Mouse (Mus musculus): ENCODE results near the gene Rnf6.
A peak's percentile ranks its signal among the peaks of the same experiment; 100 is the strongest.
"Not testable (repeated sequence)": the region's sequence is repeated elsewhere in the genome, so short reads cannot be mapped to it uniquely, and the experiment has no call there.

Gene Rnf6

GRCm38 (mm10) chr5:146229869-146230650, 8.7 kb upstream of the Rnf6 start:
- DNase-seq = no peak

- no peak for DNase-seq
Measured at GRCm38 (mm10) chr5:146227496-146227895, 6.1 kb upstream of the Rnf6 start.

- DNase-seq = no peak
Measured at GRCm38 (mm10) chr5:146223786-146224185, 2.4 kb upstream of the Rnf6 start.

- DNase-seq = no peak
Measured at GRCm38 (mm10) chr5:146221722-146222121, 367 bp upstream of the Rnf6 start.

DNA sequence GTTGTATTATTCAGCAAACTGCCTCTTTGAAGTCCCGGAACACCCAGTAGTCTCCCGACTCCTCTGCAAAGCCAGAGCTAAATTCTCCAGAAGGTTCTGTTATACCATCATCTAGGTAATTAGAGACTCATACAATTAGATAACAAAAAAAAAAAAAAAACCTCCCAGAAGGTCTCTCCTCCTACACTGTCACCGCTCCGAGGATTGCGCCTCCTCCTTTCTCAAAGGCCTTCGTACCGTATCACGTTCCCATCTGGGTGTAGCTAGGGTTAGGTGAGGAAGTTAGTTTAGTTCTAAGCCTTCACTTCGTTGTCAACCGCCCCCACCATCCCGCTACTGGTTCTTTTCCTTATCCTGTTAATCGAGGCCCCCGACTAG, 865 bp downstream of the Rnf6 start:
- DNase-seq = no peak

DNA sequence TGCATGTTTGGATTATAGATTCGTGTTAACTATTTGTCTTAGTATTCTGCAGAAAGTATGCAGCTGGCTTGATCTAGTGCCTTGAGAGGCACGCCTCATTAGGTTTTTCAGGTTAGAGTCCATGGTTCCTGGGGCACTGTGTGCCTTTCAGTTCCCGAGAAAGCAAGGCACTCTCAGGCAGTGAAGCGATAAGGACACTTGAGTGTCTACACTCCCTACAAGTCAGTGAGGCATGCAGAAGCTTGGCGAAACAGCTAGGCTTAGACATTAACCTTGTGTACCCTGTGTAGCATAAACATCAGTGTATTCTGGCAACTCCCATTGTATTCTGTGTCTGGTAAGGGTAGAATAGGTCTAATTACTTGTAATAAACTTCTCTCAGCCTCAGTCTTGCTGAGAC, 15.8 kb downstream of the Rnf6 start:
- no peak for DNase-seq

- no peak for DNase-seq
Measured at GRCm38 (mm10) chr5:146203921-146204320, 17.4 kb downstream of the Rnf6 start.

DNA sequence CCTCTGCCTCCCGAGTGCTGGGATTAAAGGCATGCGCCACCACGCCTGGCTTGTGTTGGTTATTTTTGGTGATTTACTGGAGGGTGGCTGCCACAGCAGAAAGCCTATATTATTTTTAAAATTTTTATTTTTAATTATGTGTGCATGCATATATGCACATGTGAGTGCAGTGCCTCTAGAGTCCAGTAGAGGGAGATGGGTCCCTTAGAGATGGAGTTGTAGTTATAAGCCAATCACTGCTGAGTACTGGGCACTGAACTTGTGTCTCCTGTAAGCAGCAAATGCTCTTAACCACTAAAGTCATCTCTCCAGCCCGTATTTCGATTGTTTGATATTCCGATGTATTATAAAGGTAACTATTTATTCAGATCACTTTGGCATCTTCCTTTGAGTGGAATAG, 20.8 kb downstream of the Rnf6 start:
- no peak for DNase-seq

- DNase-seq = no peak
Measured at GRCm38 (mm10) chr5:146199540-146199939, 21.8 kb downstream of the Rnf6 start.

GRCm38 (mm10) chr5:146199073-146199472, 22.3 kb downstream of the Rnf6 start:
- DNase-seq = no peak

DNA sequence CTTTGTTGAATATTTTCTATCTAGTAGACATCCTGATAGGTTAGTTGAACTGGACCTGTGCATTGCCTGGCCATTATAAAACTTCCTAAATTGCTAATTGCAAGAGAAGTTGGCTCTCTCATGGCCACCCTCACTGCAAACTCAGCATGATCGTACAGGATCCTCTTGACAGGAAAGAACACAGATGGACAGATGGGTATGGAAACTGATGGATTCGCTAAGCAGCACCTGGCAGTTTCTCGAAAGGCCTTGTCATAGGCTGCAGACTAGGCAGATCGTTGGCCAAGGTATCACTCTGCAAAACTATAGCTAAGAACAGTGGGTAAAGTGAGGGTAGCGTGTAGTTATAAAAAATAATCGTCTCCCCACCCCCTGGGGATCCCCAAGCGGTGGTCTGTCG, 28.0 kb downstream of the Rnf6 start:
- DNase-seq = no peak

DNA sequence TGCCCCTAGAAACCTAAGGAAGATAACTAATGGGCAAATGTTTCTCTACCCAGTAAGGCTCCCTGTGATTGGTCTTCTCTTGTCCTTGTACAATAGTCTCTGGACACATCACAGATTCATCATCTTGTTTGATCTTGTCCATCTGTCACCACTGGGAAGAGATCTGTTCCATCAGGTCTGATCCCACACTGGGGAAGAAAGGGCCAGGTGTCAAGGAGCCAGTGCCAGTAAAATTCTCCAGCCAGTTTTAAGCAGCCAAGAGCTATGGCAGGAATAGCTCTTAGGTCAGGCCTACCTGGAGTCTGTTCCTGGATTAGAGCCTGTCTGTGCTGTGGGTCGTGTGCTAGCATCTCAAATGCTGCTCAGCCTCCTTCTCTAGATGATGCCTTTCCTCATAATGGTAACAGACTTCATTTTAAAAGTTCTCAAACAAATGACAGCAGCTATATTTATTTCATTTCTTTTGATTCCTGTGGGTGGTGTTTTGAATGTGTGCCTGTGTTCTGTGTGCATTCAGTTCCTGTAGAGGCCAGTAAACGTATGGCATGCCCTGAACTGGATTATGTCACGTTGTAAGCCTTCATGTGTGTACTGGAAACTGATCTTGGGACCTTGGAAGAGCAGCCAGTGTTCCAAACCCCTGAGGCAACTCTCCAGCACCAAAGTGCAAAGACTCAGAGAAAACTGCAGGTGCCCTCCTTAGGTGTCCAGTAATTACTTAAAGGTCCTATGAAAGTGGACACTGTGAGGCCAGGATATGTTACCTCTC, 30.7 kb downstream of the Rnf6 start:
- no peak for DNase-seq

- DNase-seq = no peak
Measured at GRCm38 (mm10) chr5:146190093-146190492, 31.3 kb downstream of the Rnf6 start.

- no peak for DNase-seq
Measured at GRCm38 (mm10) chr5:146188712-146189111, 32.6 kb downstream of the Rnf6 start.

GRCm38 (mm10) chr5:146188144-146188543, 33.2 kb downstream of the Rnf6 start:
- DNase-seq = no peak

GRCm38 (mm10) chr5:146187441-146187840, 33.9 kb downstream of the Rnf6 start:
- peak; percentile 23 for DNase-seq

DNA sequence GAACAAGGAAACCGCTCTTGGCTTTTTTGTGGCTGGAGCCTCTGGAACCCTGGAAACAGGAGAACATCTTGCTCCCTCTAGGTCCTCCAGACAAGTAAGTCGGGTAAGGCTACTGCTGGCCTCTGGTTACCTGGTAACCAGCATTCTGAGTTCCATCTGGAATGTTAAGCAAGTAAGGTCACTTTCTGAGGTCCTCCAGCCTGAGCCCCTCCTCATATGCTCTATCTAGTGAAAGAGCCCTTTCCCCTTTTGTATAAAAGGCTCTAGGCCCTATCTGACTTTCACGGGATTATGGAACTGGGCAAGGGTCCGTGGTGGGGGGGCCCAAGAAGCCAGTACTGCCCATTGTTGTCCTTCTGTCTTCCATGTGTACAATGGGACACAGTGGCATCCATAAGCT, 36.2 kb downstream of the Rnf6 start, which contains the start of gene 1700001J03Rik:
Gene 1700001J03Rik (minus strand): TSS at position 101 of the 400 bp plus-strand sequence.
- not testable (repeated sequence) for DNase-seq

GRCm38 (mm10) chr5:146172744-146173143, 48.6 kb downstream of the Rnf6 start:
- not testable (repeated sequence) for DNase-seq

DNA sequence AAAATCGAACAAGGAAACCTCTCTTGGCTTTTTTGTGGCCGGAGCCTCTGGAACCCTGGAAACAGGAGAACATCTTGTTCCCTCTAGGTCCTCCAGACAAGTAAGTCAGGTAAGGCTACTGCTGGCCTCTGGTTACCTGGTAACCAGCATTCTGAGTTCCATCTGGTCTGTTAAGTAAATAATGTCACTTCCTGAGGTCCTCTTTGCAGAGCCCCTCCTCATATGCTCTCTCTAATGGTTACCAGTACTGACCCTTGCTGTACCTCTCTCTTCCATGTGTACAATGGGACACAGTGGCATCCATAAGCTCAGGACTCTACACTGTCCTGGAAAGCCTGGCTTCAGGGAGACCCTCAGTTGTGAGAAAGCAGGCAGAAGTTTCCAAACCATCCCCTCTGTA, 50.7 kb downstream of the Rnf6 start, which contains the start of gene Gm6309:
Gene Gm6309 (minus strand): TSS at position 101 of the 400 bp plus-strand sequence.
- not testable (repeated sequence) for DNase-seq

GRCm38 (mm10) chr5:146160439-146160838, 60.9 kb downstream of the Rnf6 start, which contains the start of gene Gm5565:
Gm5565 (minus strand) TSS chr5:146160539.
- not testable (repeated sequence) for DNase-seq
